Mouse (Mus musculus) heart, adult 2 months (tissue): ENCODE measurements at regions not wholly inside any gene's neighbourhood (a gene's known extent, or its start where the extent isn't known, plus 50 kb on each side); places are given as distances from the start of the nearest gene placed in this dataset.

Experiments used
- CTCF ChIP-seq: fragments of 200-600 bp; IDR thresholded peaks from 2 replicates; pipeline ENCODE4 v1.8.1; 2022; ENCODE audit warnings: antibody characterized with exemption, mild to moderate bottlenecking, moderate library complexity
- EP300 ChIP-seq: fragments of 200-500 bp; IDR thresholded peaks from 2 replicates; pipeline ENCODE4 v1.6.1; 2011; ENCODE audit warnings: low read depth, low read length, control low read depth; ENCODE audit not compliant: insufficient read depth
- POLR2A ChIP-seq: fragments of 200-500 bp; IDR thresholded peaks from 2 replicates; pipeline ENCODE4 v1.6.1; 2011; ENCODE audit warnings: mild to moderate bottlenecking, low read depth, low read length, control low read depth; ENCODE audit not compliant: insufficient read depth

DNA sequence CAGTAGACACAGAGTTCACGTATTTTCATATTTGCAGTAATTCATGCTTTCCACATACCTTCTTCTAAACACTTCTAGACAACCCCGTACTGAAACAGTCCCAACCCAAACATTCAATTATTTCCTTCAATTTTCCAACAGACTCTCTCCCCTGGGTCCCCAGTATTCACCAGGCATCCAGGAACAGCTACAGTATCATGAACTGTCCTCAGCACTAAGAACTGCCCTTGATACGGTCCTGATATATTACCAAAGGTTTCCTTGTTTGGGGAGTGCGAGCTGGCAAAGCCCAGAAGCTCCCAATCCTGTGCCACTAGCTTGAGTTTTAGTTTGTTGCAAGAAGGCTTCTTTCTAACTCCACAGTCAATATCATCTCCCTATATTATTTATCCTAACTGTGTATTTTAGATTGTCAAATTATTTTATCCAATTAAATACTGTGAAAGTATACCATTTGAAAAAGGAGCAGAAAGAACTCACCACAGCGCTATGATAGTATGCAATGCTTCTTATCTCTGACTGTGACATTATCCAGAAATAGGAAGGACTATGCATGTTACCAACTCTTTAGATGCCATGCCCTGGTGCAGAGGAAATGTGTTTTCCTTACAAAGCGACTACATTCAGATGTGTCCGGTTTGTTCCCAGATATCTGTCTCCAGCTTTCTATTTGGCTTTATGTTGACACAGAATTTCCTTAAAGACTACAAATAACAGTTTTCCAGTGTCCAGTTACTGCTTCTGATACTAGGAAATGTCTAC, 754.6 kb upstream of the Intu start:
- no peak for TF ChIP-seq POLR2A
- TF ChIP-seq CTCF: no peak
- TF ChIP-seq EP300: no peak
